In the genomic region with DNA sequence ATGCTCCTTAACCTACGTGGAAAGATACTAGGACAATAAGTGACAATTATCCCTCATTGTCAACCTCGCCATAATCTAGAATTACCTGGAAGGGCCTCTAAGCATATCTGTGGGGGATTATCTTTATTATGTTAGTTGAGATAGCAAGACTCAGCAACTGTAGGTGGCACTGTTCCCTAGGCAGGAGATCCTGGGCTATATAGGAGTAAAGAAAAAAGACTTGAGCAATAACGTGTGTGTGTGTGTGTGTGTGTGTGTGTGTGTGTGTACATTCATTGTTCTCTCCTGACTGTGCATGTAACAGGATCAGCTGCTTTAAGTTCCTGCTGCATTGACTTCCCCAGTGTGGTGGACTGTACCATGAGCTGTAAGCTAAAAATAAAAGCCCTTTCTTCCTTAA, we compare ENCODE assay signal across 10 mouse cellular contexts.
DNase-seq lines count a peak whose midpoint lies in the region; ATAC-seq and TF ChIP-seq lines count a peak whose summit lies in the region.
"Had no signal": no experiment of that assay in that cellular context is flagged by ENCODE, and none has a peak within 500 bp of the region (broad histone marks: within the 10 kb centered on the region; RNA-seq: fewer than 3 reads in every experiment).

No protein-coding gene starts in this region.

- no peaks in the 10 kb centered on the region for H3K36me3 ChIP-seq in intestine, postnatal 0 days (ENCODE audit: control insufficient read depth, insufficient read depth)
- H3K36me3 ChIP-seq in intestine, embryonic 15.5 days: no peaks in the 10 kb centered on the region
- H3K36me3 ChIP-seq in hindbrain, embryonic 14.5 days (replicated peaks; ENCODE audit: control insufficient read depth, insufficient read depth): no peaks in the 10 kb centered on the region
- H3K36me3 ChIP-seq: stomach, embryonic 15.5 days had no signal

- H3K4me1 ChIP-seq in intestine, postnatal 0 days (replicated peaks; ENCODE audit: control insufficient read depth, insufficient read depth, low read length): no peaks in the 10 kb centered on the region
- H3K4me1 ChIP-seq in intestine, embryonic 15.5 days (replicated peaks): no peaks in the 10 kb centered on the region
- no peaks in the 10 kb centered on the region for H3K4me1 ChIP-seq in hindbrain, embryonic 14.5 days (replicated peaks; ENCODE audit: control insufficient read depth, insufficient read depth, low read length)
- H3K4me1 ChIP-seq: stomach, embryonic 15.5 days had no signal

- H3K27ac ChIP-seq in intestine, postnatal 0 days (ENCODE audit: low read depth, low read length): no peak overlapping the region
- H3K27ac ChIP-seq in intestine, embryonic 15.5 days: no peak overlapping the region
- H3K27ac ChIP-seq in hindbrain, embryonic 14.5 days: no peak overlapping the region
- H3K27ac ChIP-seq: stomach, embryonic 15.5 days had no signal

- 49% methylated on average over 3 of the region's 3 CpGs for WGBS in intestine, postnatal 0 days
- WGBS in intestine, embryonic 15.5 days: 58% methylated on average over 3 of the region's 3 CpGs
- WGBS in hindbrain, embryonic 14.5 days: 62% methylated on average over 3 of the region's 3 CpGs

- no peaks in the 10 kb centered on the region for H3K9me3 ChIP-seq in intestine, postnatal 0 days (ENCODE audit: control insufficient read depth)
- H3K9me3 ChIP-seq in intestine, embryonic 15.5 days: no peaks in the 10 kb centered on the region
- no peaks in the 10 kb centered on the region for H3K9me3 ChIP-seq in hindbrain, embryonic 14.5 days (ENCODE audit: control insufficient read depth, low read length)
- H3K9me3 ChIP-seq: stomach, embryonic 15.5 days had no signal

- H3K9ac ChIP-seq in intestine, postnatal 0 days (ENCODE audit: low read depth, low read length): no peak overlapping the region
- H3K9ac ChIP-seq in intestine, embryonic 15.5 days: no peak overlapping the region
- no peak overlapping the region for H3K9ac ChIP-seq in hindbrain, embryonic 14.5 days
- H3K9ac ChIP-seq: stomach, embryonic 15.5 days had no signal

- intact Hi-C loops in left cerebral cortex, postnatal 14 days (cut with DNase I): no loop called here

- no peak overlapping the region for H3K4me3 ChIP-seq in intestine, postnatal 0 days (ENCODE audit: low read depth, low read length)
- H3K4me3 ChIP-seq in intestine, embryonic 15.5 days (replicated peaks): no peak overlapping the region
- no peak overlapping the region for H3K4me3 ChIP-seq in hindbrain, embryonic 14.5 days (replicated peaks; ENCODE audit: low read length)
- H3K4me3 ChIP-seq: stomach, embryonic 15.5 days had no signal

- peak; percentile 71 for DNase-seq in 3T3-L1 (ENCODE audit: low read depth, low spot score)
- DNase-seq in CD4-positive, CD25-positive, alpha-beta regulatory T cell, adult 2 months (ENCODE audit: low read depth, low spot score): peak; percentile 45
- DNase-seq in lung, postnatal 10 days: peak; percentile 5
- no peak for DNase-seq in hindbrain, embryonic 14.5 days (ENCODE audit: low spot score)
- no peak for DNase-seq in left cerebral cortex, postnatal 14 days (ENCODE audit: low spot score in 2 of 2)
- DNase-seq in right cerebral cortex, postnatal 14 days: no peak

- ATAC-seq in intestine, postnatal 0 days: no peak
- ATAC-seq in intestine, embryonic 15.5 days: no peak
- ATAC-seq in hindbrain, embryonic 14.5 days (ENCODE audit: low FRiP score): no peak
- ATAC-seq: forebrain, embryonic 16.5 days had no signal

- TF ChIP-seq CTCF in intestine, postnatal 0 days (IDR thresholded peaks at IDR 0.05; ENCODE audit: low read depth): peak; percentile 50

- no peaks in the 10 kb centered on the region for H3K27me3 ChIP-seq in intestine, postnatal 0 days (replicated peaks; ENCODE audit: control insufficient read depth, insufficient read depth, low read length)
- H3K27me3 ChIP-seq in intestine, embryonic 15.5 days (replicated peaks): no peaks in the 10 kb centered on the region
- 0 out of 2 replicates have a peak, but pooled peaks cover 6% of the 10 kb centered on the region for H3K27me3 ChIP-seq in hindbrain, embryonic 14.5 days (ENCODE audit: control insufficient read depth, insufficient read depth, low read length)

- H3K4me2 ChIP-seq in intestine, postnatal 0 days (replicated peaks; ENCODE audit: low read depth): no peak overlapping the region
- no peak overlapping the region for H3K4me2 ChIP-seq in intestine, embryonic 15.5 days (replicated peaks)
- H3K4me2 ChIP-seq in hindbrain, embryonic 14.5 days (replicated peaks): no peak overlapping the region
- H3K4me2 ChIP-seq: stomach, embryonic 15.5 days had no signal

Comparison
In these comparisons a context has a peak if more than half of its experiments do, and no peak if none do; other contexts are left out.
1. DNase-seq: peak in 3T3-L1 (single experiment), CD4-positive, CD25-positive, alpha-beta regulatory T cell, adult 2 months (single experiment) and lung, postnatal 10 days (single experiment); none in hindbrain, embryonic 14.5 days (single experiment), left cerebral cortex, postnatal 14 days (0 of 2) and right cerebral cortex, postnatal 14 days (single experiment).